14 mouse cellular contexts compared by ENCODE assay signal in the genomic region with DNA sequence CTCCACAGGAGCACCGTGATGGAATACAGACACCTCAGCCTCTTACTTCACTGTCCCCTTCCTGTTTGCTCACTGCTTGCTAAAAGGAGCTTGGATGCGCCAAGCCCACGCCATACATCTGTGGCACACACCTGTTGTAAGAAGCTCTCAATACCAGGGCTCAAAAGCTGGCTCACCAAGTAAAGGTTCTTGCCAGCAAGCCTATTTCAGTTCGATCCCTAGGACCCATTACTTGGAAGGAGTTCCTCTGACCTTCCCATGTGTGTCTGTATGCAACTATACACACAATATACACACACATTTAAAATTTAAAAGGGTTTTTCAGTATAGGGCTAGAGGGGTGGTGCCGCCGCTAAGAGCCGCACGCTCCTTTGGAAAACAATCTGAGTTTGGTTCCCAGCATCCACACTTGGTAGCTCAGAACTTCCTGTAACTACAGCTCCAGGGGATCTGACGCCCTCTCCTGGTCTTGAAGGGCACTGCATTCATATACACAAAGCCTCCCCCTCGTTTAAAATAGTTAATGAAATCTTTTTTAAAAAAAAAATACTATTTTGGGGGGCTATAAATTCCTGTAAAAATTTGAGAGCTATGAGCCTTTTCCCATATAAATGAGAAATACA. TPM values are rescaled to one million over a fixed set of nuclear protein-coding genes. Genes with fewer than 3 reads are reported as not detected.
A peak's percentile ranks its signal among the peaks of the same experiment; 100 is the strongest.
DNase-seq lines count a peak whose midpoint lies in the region; ATAC-seq and TF ChIP-seq lines count a peak whose summit lies in the region.
"Had no signal": no experiment of that assay in that cellular context is flagged by ENCODE, and none has a peak within 500 bp of the region (broad histone marks: within the 10 kb centered on the region; RNA-seq: fewer than 3 reads in every experiment).

No protein-coding gene starts in this region.

- ATAC-seq in neural tube, embryonic 13.5 days (ENCODE audit: low read depth), result no peak
- no peak for ATAC-seq in hindbrain, postnatal 0 days

- peak overlapping the region; percentile 68; the same call in 1 of the 2 replicates for H3K27ac ChIP-seq in neural tube, embryonic 13.5 days (replicated peaks)
- H3K27ac ChIP-seq in hindbrain, postnatal 0 days, result peak overlapping the region; percentile 78; the same call in 1 of the 2 replicates
- H3K27ac ChIP-seq: embryonic facial prominence, embryonic 12.5 days; limb, embryonic 13.5 days had no signal

- H3K4me2 ChIP-seq in neural tube, embryonic 13.5 days, result peak overlapping the region; percentile 80; the same call in 1 of the 2 replicates
- H3K4me2 ChIP-seq in hindbrain, postnatal 0 days (ENCODE audit: low read depth, low read length), result peak overlapping the region; percentile 90

- H3K9me3 ChIP-seq in neural tube, embryonic 13.5 days, result no peaks in the 10 kb centered on the region
- no peaks in the 10 kb centered on the region for H3K9me3 ChIP-seq in hindbrain, postnatal 0 days (ENCODE audit: low read length)
- H3K9me3 ChIP-seq: embryonic facial prominence, embryonic 12.5 days; limb, embryonic 13.5 days had no signal

- peak; percentile 68 for DNase-seq in cerebellum, adult 11-12 months
- no peak for DNase-seq in cerebellum, postnatal 4 days (ENCODE audit: low spot score in 2 of 2)
- no peak for DNase-seq in neural tube, embryonic 10.5 days (ENCODE audit: extremely low spot score, low spot score)
- DNase-seq in hindbrain, postnatal 0 days (ENCODE audit: low spot score), result no peak
- no peak for DNase-seq in spleen, adult 12 weeks (ENCODE audit: low spot score)
- no peak for DNase-seq in thymus, postnatal 14 days
- DNase-seq in left cerebral cortex, postnatal 10 days (ENCODE audit: extremely low spot score in 1 of 2, low spot score in 2 of 2), result no peak
- DNase-seq: adrenal gland, postnatal 10 days had no signal

- no peak overlapping the region for H3K4me3 ChIP-seq in neural tube, embryonic 13.5 days
- no peak overlapping the region for H3K4me3 ChIP-seq in hindbrain, postnatal 0 days (ENCODE audit: low read length)
- H3K4me3 ChIP-seq: embryonic facial prominence, embryonic 12.5 days had no signal

- H3K9ac ChIP-seq in neural tube, embryonic 13.5 days, result no peak overlapping the region
- no peak overlapping the region for H3K9ac ChIP-seq in hindbrain, postnatal 0 days (replicated peaks; ENCODE audit: low read length)
- H3K9ac ChIP-seq: embryonic facial prominence, embryonic 12.5 days had no signal

- peaks cover 64% of the 10 kb centered on the region for H3K4me1 ChIP-seq in neural tube, embryonic 13.5 days (replicated peaks)
- H3K4me1 ChIP-seq in hindbrain, postnatal 0 days (ENCODE audit: insufficient read depth, low read length), result peaks cover 16% of the 10 kb centered on the region

- intact Hi-C loops in left cerebral cortex, postnatal 10 days (cut with DNase I), result no loop called here

- peak; percentile 38 for TF ChIP-seq CTCF in hindbrain, postnatal 0 days (IDR thresholded peaks at IDR 0.05; ENCODE audit: low read depth)

- no peaks in the 10 kb centered on the region for H3K27me3 ChIP-seq in neural tube, embryonic 13.5 days
- no peaks in the 10 kb centered on the region for H3K27me3 ChIP-seq in hindbrain, postnatal 0 days (ENCODE audit: insufficient read depth, low read length)
- H3K27me3 ChIP-seq: embryonic facial prominence, embryonic 12.5 days had no signal

- H3K36me3 ChIP-seq in neural tube, embryonic 13.5 days, result peaks cover 16% of the 10 kb centered on the region; the same call in 1 of the 2 replicates
- no peaks in the 10 kb centered on the region; the same call in 1 of the 2 replicates for H3K36me3 ChIP-seq in hindbrain, postnatal 0 days (ENCODE audit: insufficient read depth, low read length)

- 85% methylated on average over 10 of the region's 10 CpGs for WGBS in neural tube, embryonic 13.5 days
- WGBS in hindbrain, postnatal 0 days, result 81% methylated on average over 10 of the region's 10 CpGs

RNA-seq across cellular contexts. Expression of a gene that starts 3.6 kb away (rescaled TPM):
- 12.7 and 17.2 TPM in 2 replicates for polyA plus RNA-seq in neural tube, embryonic 13.5 days (2015; fragmentation: Nextera tagmentation; extraction: Ambion mirVana)
- 131 and 134 TPM in 2 replicates for total RNA-seq in hindbrain, postnatal 0 days (2014; rRNA removed)
- 12.2 and 13.0 TPM in 2 replicates for polyA plus RNA-seq in hindbrain, postnatal 0 days (2015; fragmentation: Nextera tagmentation; extraction: Ambion mirVana)
- total RNA-seq in left cerebral cortex, postnatal 10 days (2021), result 10 to 100 TPM; 64.8 to 72.7 TPM

RNA-seq across cellular contexts. Expression of a gene that starts 49.9 kb away (rescaled TPM):
- polyA plus RNA-seq in neural tube, embryonic 13.5 days (2015; fragmentation: Nextera tagmentation; extraction: Ambion mirVana), result 0.06 and 0.13 TPM in 2 replicates
- total RNA-seq in hindbrain, postnatal 0 days (2014; rRNA removed), result 0.10 and 0.11 TPM in 2 replicates
- polyA plus RNA-seq in hindbrain, postnatal 0 days (2015; fragmentation: Nextera tagmentation; extraction: Ambion mirVana), result 0.10 and 0.14 TPM in 2 replicates
- total RNA-seq in left cerebral cortex, postnatal 10 days (2021), result under 1 TPM; 0.15 to 0.26 TPM
- total RNA-seq: adrenal gland, postnatal 10 days; granulocyte monocyte progenitor cell, adult 5-6 weeks had no signal
- polyA plus RNA-seq: spleen, adult 2 months had no signal

RNA-seq across cellular contexts. Expression of a gene that starts 51.8 kb away (rescaled TPM):
- 0.29 TPM in 1 of 2 replicates, not detected in the other for polyA plus RNA-seq in neural tube, embryonic 13.5 days (2015; fragmentation: Nextera tagmentation; extraction: Ambion mirVana)
- total RNA-seq in hindbrain, postnatal 0 days (2014; rRNA removed), result not detected in 2 replicates
- polyA plus RNA-seq in hindbrain, postnatal 0 days (2015; fragmentation: Nextera tagmentation; extraction: Ambion mirVana), result 0.35 TPM in 2 replicates
- total RNA-seq in left cerebral cortex, postnatal 10 days (2021), result under 1 TPM; 0.21 to 0.39 TPM
- polyA plus RNA-seq: neural tube, embryonic 11.5 days; spleen, adult 2 months had no signal
